Mouse (Mus musculus) thymus, postnatal 4 days (tissue): ENCODE measurements around the gene Rps6kc1.

Source experiments
- DNase-seq: peaks from one replicate; pipeline ENCODE4 v3.0.0; 2021

Gene Rps6kc1

DNA sequence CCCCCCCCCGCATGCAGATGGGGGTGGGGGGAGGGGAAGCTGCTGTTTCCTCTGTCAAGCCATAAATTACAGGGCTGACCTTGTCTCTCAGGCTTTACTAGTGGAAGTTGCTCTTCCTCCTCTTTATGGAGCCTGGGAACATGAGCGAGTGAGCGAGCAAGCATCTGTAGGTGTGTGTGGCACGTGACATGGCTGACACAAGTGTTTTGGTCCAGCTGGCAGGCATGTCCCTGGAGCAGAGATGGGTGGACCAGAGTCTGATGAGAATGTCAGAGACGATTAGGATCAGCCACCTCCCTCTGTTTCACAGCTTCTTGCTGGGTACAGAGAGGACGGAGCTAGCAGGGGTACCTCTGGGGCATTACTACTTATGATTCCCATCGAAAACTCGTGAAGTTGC is 153.7 kb downstream of the Rps6kc1 start:
- DNase-seq, result no peak

DNA sequence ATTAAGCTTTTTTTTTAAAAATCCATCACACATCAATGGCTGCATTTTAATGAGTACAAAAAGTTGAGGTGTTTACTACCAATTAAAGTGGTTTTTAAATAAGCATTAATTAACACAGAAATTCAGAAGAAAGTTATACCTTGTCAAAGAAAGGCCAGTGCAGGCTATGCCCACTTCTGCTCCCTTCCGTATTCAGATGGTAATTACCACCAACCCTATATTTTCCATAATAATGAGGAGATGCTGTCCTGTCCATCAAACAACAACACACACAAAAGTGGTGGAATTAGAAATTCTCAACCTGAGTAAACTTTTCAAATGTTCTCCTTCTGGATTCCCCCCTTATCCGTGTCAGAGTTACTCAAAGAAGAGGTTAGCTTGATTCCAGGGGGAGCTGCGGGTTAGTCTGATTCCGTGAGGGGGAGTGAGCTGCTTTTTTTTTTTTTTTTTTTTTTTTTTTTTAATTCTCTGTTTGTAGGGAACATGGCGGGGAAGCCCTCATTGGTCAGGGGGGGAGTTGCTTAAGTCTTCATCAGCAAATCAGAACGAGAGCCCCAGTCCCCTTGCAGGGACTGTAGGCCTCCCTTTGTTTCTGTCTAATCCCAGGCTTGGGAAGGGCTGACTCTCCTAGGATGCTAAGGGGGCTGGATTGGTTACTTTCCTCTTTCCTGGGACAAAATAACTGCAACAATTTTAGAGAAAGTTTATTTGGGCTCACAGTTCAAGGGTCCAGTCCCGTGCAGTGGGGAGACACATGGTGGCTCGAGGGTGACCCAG is 159.6 kb downstream of the Rps6kc1 start:
- no peak for DNase-seq

DNA sequence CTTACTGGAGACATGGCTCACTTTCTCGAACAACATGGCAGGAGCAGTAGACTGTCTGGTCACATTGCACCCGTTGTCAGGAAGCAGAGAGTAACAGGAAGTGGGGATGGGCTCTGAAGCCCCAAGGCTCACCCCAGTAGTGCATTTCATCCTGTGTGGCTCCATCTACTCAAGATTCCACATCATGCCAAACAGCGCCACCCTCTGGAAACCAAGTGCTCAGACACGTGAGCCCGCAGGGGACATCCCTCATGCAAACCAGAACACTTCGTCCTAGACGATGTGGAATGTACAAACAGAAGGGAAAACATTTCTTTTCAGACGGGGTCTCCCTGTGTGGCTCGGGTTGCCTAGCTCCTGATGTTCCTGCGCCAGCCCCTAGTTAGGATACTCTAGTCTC is 162.6 kb downstream of the Rps6kc1 start:
- DNase-seq, result no peak

DNA sequence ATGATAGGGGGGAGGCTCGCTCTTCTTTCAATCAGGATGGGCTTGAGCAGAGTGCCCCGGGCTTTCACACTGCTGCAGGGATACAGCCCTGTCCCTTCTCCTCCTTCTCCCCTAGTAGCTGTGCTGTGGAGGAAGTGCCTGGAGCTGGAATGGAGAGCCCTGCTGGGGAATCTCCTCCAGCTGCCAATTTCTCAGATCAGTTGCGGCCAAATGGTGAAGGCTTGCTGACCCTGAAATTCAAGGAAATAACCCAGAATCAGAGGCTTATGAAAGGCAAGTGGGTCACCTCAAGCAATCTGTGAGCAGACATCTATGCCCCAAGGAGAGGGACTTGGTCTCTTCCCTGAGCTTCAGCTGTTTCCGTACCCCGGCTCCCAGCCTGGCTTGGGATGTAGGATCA is 170.1 kb downstream of the Rps6kc1 start:
- DNase-seq, result no peak

DNA sequence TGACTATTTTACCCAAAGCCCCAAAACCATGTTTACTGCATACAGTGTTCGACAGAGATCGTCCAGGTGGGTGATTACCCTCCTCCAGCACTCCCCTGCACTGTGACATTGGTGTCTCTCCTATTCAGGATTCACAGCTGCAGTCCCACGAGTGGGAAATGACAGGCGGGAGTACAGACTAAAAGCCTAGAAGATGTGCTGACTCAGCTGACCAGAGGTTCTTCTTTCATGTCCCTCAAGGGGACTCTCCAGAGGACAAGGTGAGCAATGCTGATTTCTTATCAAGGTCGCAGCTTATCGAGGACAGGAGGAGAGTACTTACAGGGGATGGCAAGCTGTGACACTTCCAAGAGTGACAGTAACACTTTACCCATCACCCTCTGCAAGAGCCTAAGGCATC is 178.8 kb downstream of the Rps6kc1 start:
- no peak for DNase-seq

DNA sequence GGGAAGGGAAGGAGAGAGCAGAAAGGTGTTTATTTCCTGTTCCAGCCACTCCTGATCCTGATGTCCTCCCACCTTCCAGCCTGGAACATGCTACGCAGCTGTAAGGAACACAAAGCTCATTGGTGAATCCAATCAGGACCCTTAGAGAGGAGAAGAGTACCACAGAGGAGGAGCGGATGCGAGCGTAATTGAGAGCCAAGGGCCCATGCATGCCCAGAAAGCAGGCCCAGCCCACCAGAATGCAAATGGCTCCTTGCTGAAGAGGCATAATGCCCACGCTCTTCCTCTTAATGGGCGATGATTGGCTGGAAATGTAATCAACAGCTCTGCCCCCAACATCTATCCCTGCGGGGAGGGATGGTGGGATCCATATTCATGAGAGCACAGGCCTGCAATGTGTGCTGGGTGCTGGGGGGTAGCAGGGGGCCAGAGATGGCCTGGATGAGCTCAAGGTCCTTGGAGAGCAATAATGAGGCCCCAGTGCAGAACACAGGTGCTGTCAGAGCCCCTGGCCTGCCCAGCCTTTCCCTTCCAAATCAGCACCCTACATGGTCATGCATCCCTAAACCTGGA is 182.0 kb downstream of the Rps6kc1 start:
- no peak for DNase-seq

DNA sequence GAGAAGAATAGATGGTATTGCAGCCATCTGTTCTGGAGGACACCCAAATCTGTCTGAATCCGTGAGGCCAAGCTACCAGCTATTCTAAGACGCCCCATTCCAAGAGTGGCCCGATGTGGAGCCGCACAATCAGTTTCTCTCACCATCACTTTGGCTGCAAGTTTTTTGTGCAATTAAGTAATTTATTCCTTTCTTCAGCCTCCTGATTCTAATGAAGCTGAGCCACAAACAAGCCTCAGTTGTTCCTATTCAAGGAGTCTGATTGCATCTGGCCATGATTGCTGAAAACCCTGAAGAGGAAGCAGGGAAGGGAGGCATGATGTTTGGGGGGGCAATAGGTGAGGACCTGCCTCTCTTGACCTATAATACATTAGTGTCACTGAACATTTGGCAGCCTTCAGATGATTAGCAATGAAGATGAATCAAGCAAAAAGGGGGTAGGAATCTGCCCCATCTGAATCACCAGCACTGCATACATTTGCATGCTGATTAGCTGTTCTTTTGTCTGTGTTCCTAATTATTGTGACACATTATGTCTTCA is 183.4 kb downstream of the Rps6kc1 start:
- DNase-seq, result no peak

DNA sequence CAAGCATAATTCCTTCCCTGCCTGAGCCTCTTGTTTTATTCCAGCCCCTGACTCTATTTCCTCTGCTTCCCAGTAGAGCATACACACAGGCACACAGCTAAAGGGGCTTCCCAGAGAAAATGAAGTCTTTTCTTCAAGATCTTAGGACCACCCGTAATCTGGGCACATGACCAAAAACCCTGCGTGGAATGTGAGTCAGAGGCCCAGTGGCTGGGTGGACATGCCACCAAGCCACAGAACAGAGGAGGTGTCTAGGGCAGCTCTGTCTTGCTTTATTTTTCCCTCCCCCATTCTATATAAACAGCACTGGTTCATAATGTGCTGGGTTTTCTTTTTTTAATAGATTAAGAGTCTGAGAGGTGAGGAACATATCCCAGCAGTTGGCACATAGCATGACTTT is 184.2 kb downstream of the Rps6kc1 start:
- no peak for DNase-seq

GRCm38 (mm10) chr1:190724591-190725380 is 186.8 kb downstream of the Rps6kc1 start:
- no peak for DNase-seq

- DNase-seq, result no peak
Observed at GRCm38 (mm10) chr1:190723926-190724430, 187.6 kb downstream of the Rps6kc1 start.

DNA sequence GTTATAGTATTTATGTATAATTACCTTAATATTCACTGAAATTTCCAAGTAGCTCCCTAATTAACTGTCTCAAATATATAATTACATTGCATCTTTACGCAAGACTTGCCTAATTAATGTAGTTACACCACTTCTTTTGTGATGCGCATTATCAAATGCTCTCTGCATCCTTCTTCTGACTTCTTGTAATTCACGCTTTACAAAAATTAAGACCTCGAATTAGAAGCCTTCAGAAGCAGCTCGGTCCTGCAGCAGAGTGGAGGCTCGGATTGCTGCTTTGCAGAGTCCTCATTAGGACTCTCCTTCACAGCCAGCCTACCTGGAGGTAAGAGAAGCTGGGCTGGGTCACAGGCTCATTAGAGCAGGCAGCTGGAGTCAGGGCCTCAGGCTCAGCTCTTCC is 197.7 kb downstream of the Rps6kc1 start:
- no peak for DNase-seq

- no peak for DNase-seq
Observed at GRCm38 (mm10) chr1:190697576-190697975, 214.0 kb downstream of the Rps6kc1 start.

DNA sequence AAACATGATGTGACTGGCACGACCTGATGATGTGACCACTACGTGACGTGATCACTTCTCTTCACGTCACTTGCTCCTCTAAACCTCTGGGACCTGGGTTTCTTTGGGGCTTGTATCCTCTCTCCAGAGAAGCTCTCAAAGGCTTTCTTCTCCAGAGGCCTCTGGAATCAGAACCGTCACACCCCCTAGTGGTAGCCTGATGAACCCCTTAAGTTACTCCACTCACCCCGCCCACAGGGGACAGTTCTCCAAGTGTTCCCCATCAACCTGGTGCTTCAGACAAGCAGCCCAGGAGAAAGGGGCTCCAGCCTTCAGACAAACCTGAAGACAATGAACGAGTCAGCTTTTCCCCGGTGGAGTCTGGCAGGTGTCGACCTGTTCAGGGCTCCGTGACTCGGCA is 216.0 kb downstream of the Rps6kc1 start:
- peak; percentile 30 for DNase-seq

- no peak for DNase-seq
Observed at GRCm38 (mm10) chr1:190690528-190691262, 220.9 kb downstream of the Rps6kc1 start.

GRCm38 (mm10) chr1:190683060-190683459 is 228.5 kb downstream of the Rps6kc1 start:
- no peak for DNase-seq

DNA sequence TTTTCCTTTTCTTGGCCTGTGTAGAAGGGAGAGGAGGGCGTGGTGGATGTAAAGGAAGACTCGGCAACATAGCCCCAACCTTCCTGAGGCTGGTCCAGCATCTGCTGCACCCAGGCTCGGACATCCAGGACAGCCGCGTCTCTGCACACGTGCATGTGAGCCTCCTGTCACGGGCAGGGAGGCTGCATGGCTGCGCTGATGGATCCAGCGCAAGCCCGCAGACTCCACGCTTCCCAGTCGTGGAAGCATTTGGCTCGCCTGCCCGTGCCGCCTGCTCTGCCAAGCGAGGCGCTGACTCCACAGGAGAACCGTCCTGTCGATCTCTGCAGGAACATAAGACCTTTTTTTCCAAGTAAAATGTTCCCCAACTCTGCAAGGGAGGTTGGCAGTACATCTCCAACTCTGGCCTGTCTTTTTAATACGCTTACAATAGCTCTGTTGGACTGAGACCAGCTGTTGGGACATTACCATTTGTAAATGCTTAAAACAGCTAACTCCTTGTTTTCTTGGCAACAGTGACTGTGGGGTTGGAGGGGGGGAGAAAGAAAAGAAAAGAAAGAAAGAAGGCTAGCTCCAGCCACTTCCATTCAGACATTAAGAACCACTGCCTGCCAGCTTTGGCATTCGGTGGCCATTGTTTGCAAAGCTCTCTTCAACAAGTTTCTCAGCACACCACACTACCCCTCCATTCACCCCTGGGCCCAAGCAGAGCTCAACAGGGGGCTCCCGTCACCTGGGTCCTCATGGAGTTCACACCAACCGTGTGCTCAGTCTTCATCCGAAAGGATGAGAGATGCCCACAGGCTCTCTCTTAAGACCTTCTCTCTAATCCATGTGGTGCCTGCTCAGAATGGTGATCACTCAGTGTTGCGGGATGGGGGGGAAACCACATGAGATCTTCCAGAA is 229.3 kb downstream of the Rps6kc1 start:
- DNase-seq, result no peak

DNA sequence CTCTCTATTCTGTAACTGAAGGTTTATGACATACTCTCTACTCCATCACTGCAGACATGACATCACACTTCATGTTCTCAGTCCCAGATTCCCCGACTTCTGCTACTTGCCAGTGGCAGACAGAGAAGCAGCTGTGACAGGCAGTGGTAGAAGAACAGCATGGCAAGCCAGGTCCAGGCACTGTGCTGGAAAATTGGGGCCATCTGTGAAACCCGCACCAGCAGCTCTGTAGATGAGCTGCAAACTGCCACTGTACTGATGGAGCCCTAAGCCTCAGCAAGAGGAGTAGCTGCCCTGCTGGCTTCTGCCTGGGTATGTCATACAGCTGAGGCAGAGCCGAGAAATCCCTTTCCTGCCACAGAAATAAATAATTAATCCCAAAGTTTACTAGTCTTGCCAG is 236.1 kb downstream of the Rps6kc1 start:
- DNase-seq, result no peak

GRCm38 (mm10) chr1:190669099-190669498 is 242.5 kb downstream of the Rps6kc1 start:
- no peak for DNase-seq

DNA sequence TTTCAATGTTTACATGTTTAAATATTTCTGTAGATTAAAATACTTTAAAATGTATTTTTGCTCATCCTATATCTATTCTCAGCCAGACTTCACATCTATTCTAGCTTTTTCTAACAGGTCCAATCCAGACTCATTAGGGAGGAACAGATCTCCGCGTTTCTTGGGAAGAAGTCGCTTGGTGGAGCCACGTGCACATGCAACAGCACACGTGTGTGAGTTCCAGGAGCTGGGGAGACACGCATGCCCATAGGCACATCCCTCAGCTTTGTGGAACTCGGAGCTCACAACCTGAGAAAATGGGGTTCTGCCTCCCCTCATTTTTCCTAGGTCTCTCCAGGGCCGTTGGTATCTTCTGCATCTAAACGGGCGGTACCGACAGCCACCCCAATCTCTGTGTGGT is 243.7 kb downstream of the Rps6kc1 start:
- DNase-seq, result no peak

DNA sequence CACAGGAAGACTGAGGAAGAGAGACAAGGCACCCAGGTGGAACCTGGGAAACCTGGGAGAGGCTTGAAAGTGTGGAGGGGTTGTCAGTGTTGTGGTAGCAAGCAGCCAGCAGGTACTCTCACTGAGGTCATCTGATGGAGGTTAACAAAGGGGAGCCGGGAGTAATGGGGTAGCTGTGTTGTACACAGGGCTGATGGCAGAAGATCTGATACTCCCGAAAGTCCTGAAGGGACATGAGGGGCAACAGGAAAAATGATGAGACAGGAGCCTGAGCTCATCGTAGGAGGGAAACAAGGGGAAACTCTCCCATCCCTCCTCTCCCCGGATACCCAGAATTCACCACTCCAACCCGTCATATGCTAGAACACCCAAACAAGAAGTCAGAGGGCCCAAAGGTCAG is 244.2 kb downstream of the Rps6kc1 start:
- no peak for DNase-seq

DNA sequence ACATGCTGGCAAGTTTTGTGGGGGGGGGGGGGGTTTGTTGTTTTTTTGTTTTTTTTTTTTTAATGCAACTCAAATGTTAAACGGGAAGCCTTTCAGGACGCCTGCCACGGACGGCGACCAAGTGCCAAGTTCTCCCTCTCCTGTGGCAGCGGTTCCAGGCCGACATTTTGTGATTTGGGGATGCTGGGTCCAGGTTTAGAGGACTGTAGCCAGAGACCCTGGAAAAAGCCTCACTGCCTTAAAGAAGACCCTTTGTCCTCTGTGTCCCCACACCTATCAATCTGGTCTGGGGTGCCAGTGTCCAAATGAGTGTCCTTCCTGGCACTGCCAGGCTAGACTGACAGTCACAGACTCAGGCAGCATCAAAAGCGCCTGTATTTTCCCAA is 246.1 kb downstream of the Rps6kc1 start:
- DNase-seq, result no peak
